Mouse (Mus musculus) forebrain, postnatal 0 days (tissue): ENCODE measurements around the gene Klhl7. TPM values are rescaled to one million over a fixed set of nuclear protein-coding genes. Genes with fewer than 3 reads are reported as not detected.

Experiments used
- ATAC-seq: fragments of 200-750 bp; cut with Nextera tagmentation; 2 replicates; pipeline ENCODE4 v1.8.0; 2017; ENCODE audit warnings: mild to moderate bottlenecking, moderate library complexity
- DNase-seq: peaks from one replicate; pipeline ENCODE4 v3.0.0-alpha.2; 2015
- H3K27ac ChIP-seq: fragments of 300-500 bp; sonication (generic); 2 replicates; pipeline ENCODE4 v1.5.1; 2014; ENCODE audit warnings: low read depth, mild to moderate bottlenecking, antibody characterized with exemption, low read length, moderate library complexity, mixed read lengths
- H3K27me3 ChIP-seq: fragments of 300-500 bp; sonication (generic); 2 replicates; pipeline ENCODE4 v1.6.1; 2014; ENCODE audit warnings: mild to moderate bottlenecking, low read length, mixed read lengths; ENCODE audit not compliant: insufficient read depth
- H3K36me3 ChIP-seq: fragments of 300-500 bp; sonication (generic); 2 replicates; pipeline ENCODE4 v1.6.1; 2014; ENCODE audit warnings: mild to moderate bottlenecking, moderate library complexity; ENCODE audit not compliant: insufficient read depth
- H3K4me1 ChIP-seq: fragments of 300-500 bp; sonication (generic); 2 replicates; pipeline ENCODE4 v1.6.1; 2014; ENCODE audit warnings: antibody characterized with exemption; ENCODE audit not compliant: insufficient read depth
- H3K4me2 ChIP-seq: fragments of 300-500 bp; sonication (generic); 2 replicates; pipeline ENCODE4 v1.6.1; 2014; ENCODE audit warnings: low read depth, mild to moderate bottlenecking, moderate library complexity
- H3K4me3 ChIP-seq: fragments of 300-500 bp; sonication (generic); 2 replicates; pipeline ENCODE4 v1.5.1; 2014; ENCODE audit warnings: low read depth, low read length, mixed read lengths
- H3K9ac ChIP-seq: fragments of 300-500 bp; sonication (generic); 2 replicates; pipeline ENCODE4 v1.6.1; 2014; ENCODE audit warnings: mild to moderate bottlenecking
- H3K9me3 ChIP-seq: fragments of 300-500 bp; sonication (generic); 2 replicates; pipeline ENCODE4 v1.6.1; 2016; ENCODE audit warnings: low read length
- CTCF ChIP-seq: sonication (generic); IDR thresholded peaks from 2 replicates; pipeline ENCODE4 v1.5.1; 2016; ENCODE audit warnings: antibody characterized with exemption, control low read depth, low read depth
- WGBS: fragments of 180-500 bp; shearing (Covaris S2); extraction: QIAGEN DNeasy Blood & Tissue Kit; methylation state at CpG from one replicate; pipeline ENCODE4 v1.1.7; 2014; 5-methylcytosine and 5-hydroxymethylcytosine counted together
- polyA plus RNA-seq: library from polyadenylated mRNA; unstranded; fragments of >200 nt; fragmentation: Nextera tagmentation; extraction: Ambion mirVana; gene quantifications from 2 replicates; pipeline ENCODE4 v1.2.1, GENCODE M21; 2015
- total RNA-seq: library from RNA; depleted of rRNA; stranded (reverse); fragments of >200 nt; gene quantifications from 2 replicates; pipeline ENCODE4 v1.2.3, GENCODE M21; 2014; rRNA removed

Klhl7 gene
- total and polyA plus RNA-seq, 2 experiments from 2014 or later = 118 to 244 TPM

DNA sequence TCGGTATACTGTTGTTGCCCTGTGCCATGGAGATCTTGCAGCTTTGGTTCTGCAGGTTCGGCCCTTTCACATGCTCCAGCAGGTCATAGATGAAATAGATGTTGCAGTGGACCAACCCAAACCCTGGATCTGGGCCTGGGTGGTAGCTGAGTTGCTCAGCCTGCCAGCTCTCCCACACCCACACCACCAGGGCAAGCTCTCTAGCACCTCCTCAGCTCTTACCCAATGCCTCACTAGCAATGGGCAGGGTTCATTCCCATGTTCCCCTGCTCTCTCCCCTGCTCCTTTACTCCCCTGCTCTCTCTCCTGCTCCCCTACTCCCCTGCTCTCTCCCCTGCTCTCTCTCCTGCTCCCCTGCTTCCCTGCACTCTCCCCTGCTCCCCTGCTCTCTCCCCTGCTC is 91.4 kb downstream of the Klhl7 start:
- H3K4me3 ChIP-seq = no peak overlapping the region
- no peak overlapping the region for H3K4me2 ChIP-seq
- no peaks in the 10 kb centered on the region for H3K36me3 ChIP-seq
- 80% methylated on average over 2 of the region's 2 CpGs for WGBS
- H3K27ac ChIP-seq = no peak overlapping the region
- no peak overlapping the region for H3K9ac ChIP-seq
- H3K4me1 ChIP-seq = no peaks in the 10 kb centered on the region
- ATAC-seq = no peak
- TF ChIP-seq CTCF = no peak
- no peaks in the 10 kb centered on the region for H3K9me3 ChIP-seq
- H3K27me3 ChIP-seq = no peaks in the 10 kb centered on the region
- no peak for DNase-seq

DNA sequence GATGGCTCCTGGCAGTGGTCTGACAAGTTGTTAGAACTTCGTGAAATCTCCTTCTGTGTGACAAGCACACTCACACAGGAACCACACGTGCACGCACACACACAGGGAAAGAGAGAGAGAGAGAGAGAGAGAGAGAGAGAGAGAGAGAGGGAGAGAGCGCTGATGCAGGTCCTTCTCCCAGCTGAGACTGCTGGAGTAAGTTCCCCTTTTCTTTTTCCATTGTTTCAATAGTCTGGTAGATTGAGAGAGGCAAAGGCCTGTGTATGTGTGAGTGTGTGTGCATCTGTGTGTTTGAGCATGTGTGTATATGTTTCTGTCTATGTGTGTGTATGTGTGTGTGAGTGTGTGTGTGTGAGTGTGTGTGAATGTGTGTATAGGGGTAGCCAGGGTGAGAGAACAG is 100.6 kb downstream of the Klhl7 start:
- TF ChIP-seq CTCF = no peak
- 88% methylated on average over 4 of the region's 4 CpGs for WGBS
- Histone ChIP-seq H3K4me3 (no peak overlapping the region), H3K27me3 (no peaks in the 10 kb centered on the region), H3K36me3 (no peaks in the 10 kb centered on the region), H3K4me2 (no peak overlapping the region), H3K9ac (no peak overlapping the region), H3K4me1 (no peaks in the 10 kb centered on the region), H3K9me3 (no peaks in the 10 kb centered on the region), H3K27ac (no peak overlapping the region)
- no peak for ATAC-seq
- DNase-seq = no peak

DNA sequence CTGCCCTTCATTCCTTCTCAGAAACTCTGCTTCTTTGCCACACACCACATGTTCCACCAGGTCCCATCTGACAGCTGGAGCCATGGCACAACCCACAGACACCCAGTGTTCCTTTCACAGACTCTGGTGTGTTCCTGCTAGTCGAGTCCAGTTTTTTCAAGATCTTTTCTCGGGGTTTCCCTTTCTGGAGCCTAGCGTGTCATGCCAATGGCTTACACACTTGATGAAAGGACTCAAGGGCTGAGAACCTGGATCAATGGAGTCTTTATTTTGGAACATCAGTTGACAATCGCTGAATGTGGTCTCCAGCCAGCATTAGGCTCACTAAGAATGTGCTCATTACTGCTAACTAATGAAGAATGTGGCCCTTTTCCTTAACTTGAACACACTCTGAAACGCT is 102.1 kb downstream of the Klhl7 start:
- H3K27ac ChIP-seq = no peak overlapping the region
- H3K4me2 ChIP-seq = no peak overlapping the region
- H3K9me3 ChIP-seq = no peaks in the 10 kb centered on the region
- H3K9ac ChIP-seq = no peak overlapping the region
- DNase-seq (peak; percentile 42), ATAC-seq (peak; percentile 81)
- no peak for TF ChIP-seq CTCF
- H3K4me3 ChIP-seq = no peak overlapping the region
- 14% methylated on average over 5 of the region's 5 CpGs for WGBS
- no peaks in the 10 kb centered on the region for H3K36me3 ChIP-seq
- no peaks in the 10 kb centered on the region for H3K27me3 ChIP-seq
- H3K4me1 ChIP-seq = no peaks in the 10 kb centered on the region

DNA sequence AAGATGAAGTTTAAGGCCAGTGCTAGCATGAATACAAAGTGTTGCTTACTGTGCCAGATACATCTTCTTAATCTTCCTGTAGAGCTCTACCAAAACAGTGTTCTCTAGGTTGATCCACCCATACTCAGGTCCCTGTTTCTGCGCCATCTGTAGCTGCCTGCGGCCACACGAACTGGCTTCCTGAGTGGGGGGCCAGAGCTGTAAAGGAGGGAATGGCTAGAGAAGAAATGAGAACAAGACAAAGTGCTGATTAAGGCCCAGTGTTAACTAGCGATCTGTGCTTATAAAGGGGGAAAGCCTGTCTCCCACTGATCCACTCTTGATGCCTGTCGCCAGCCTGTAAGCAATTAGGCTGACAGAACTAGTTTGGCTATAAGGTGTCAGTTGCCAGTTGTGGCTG is 102.9 kb downstream of the Klhl7 start:
- no peak for TF ChIP-seq CTCF
- H3K36me3 ChIP-seq = no peaks in the 10 kb centered on the region
- H3K4me3 ChIP-seq = no peak overlapping the region
- 65% methylated on average over 5 of the region's 5 CpGs for WGBS
- no peak overlapping the region for H3K4me2 ChIP-seq
- H3K9me3 ChIP-seq = no peaks in the 10 kb centered on the region
- H3K9ac ChIP-seq = no peak overlapping the region
- H3K27me3 ChIP-seq = no peaks in the 10 kb centered on the region
- DNase-seq (no peak), ATAC-seq (no peak)
- no peak overlapping the region for H3K27ac ChIP-seq
- H3K4me1 ChIP-seq = no peaks in the 10 kb centered on the region

DNA sequence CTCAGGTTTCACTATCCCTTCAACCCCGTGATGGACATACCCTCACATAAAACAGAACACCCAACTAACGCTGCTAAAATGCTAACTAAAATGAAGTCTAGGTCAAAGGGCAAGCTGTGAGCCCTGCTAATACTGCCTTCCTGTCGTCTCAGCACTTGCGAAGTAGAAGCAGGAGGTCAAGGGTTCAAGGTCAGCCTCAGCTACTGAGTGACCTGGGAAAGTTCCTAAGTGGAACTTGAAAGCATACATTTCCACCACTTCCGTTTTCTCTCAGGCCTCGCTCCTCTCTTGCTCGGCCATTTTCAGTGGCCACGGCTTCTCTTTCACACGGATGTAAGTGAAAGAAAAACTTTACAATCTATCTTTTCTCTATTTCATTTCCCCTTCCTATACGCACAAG is 107.6 kb downstream of the Klhl7 start:
- Histone ChIP-seq H3K27me3 (no peaks in the 10 kb centered on the region), H3K4me3 (no peak overlapping the region), H3K9me3 (no peaks in the 10 kb centered on the region), H3K9ac (no peak overlapping the region), H3K4me2 (no peak overlapping the region), H3K27ac (no peak overlapping the region), H3K36me3 (no peaks in the 10 kb centered on the region), H3K4me1 (no peaks in the 10 kb centered on the region)
- ATAC-seq = no peak
- 71% methylated on average over 10 of the region's 10 CpGs for WGBS
- no peak for DNase-seq
- no peak for TF ChIP-seq CTCF

DNA sequence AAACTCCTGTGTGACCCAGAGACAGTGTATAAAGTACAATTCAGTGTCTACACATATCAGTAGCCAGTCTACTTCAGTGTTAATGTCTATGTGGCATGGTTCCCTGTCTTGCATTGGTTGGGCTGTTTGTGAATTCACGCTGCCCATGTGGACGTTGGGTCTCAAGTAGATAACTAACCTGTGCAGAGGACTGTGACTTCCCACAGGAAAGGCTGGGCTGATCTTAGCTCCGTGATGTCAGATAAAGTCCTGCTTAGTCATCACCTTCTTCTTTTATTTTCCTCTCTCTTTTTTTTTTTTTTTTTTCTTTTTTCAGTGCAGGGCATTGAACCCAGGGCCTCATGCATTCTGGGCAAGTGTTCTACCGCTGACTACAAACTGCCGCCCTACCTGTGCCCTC is 108.1 kb downstream of the Klhl7 start:
- whole genome bisulfite sequencing = 90% methylated on average over 5 of the region's 5 CpGs
- no peak overlapping the region for H3K4me3 ChIP-seq
- no peak for DNase-seq
- no peak for ATAC-seq
- H3K27me3 ChIP-seq = no peaks in the 10 kb centered on the region
- H3K36me3 ChIP-seq = no peaks in the 10 kb centered on the region
- no peak for TF ChIP-seq CTCF
- H3K4me2 ChIP-seq = no peak overlapping the region
- H3K9me3 ChIP-seq = no peaks in the 10 kb centered on the region
- no peaks in the 10 kb centered on the region for H3K4me1 ChIP-seq
- no peak overlapping the region for H3K27ac ChIP-seq
- H3K9ac ChIP-seq = no peak overlapping the region

Other genes starting within 250 kb of the Klhl7 start
- gene Fam126a, start 69.9 kb upstream of the Klhl7 start, total RNA-seq = 43.3 and 44.0 TPM in 2 replicates
- gene Fam126a, start 69.9 kb upstream of the Klhl7 start, polyA plus RNA-seq = 19.2 and 25.4 TPM in 2 replicates
- gene Nupl2, start 64.4 kb downstream of the Klhl7 start, total RNA-seq = 9.2 and 11.0 TPM in 2 replicates
- 7.4 and 8.9 TPM in 2 replicates for gene Nupl2, start 64.4 kb downstream of the Klhl7 start, polyA plus RNA-seq